Mouse (Mus musculus): ENCODE results near the gene Cmtr1. TPM values are rescaled to one million over a fixed set of nuclear protein-coding genes. Genes with fewer than 3 reads are reported as not detected.
A peak's percentile ranks its signal among the peaks of the same experiment; 100 is the strongest.
"Not testable (repeated sequence)": the region's sequence is repeated elsewhere in the genome, so short reads cannot be mapped to it uniquely, and the experiment has no call there.

The Cmtr1 gene
- total RNA-seq, 2 experiments from 2014 or later: 72.1 to 477 TPM

- no peak for ATAC-seq (replicated peaks; ENCODE audit: low FRiP score, poor library complexity, severe bottlenecking)
Observed at GRCm38 (mm10) chr17:29698421-29698820, 38.0 kb downstream of the Cmtr1 start.

- no peak for ATAC-seq (replicated peaks; ENCODE audit: low FRiP score, poor library complexity, severe bottlenecking)
Observed at GRCm38 (mm10) chr17:29700573-29700972, 40.2 kb downstream of the Cmtr1 start.

GRCm38 (mm10) chr17:29702938-29703710 lies 42.7 kb downstream of the Cmtr1 start:
- ATAC-seq (replicated peaks; ENCODE audit: low FRiP score, poor library complexity, severe bottlenecking): no peak

- no peak for ATAC-seq (replicated peaks; ENCODE audit: low FRiP score, poor library complexity, severe bottlenecking)
Observed at GRCm38 (mm10) chr17:29704781-29705180, 44.4 kb downstream of the Cmtr1 start.

GRCm38 (mm10) chr17:29705881-29706280 lies 45.5 kb downstream of the Cmtr1 start:
- ATAC-seq (replicated peaks; ENCODE audit: low FRiP score, poor library complexity, severe bottlenecking): no peak

- no peak for ATAC-seq (replicated peaks; ENCODE audit: low FRiP score, poor library complexity, severe bottlenecking)
Observed at GRCm38 (mm10) chr17:29706981-29707545, 46.7 kb downstream of the Cmtr1 start.

GRCm38 (mm10) chr17:29708783-29709182 lies 48.4 kb downstream of the Cmtr1 start:
- ATAC-seq (replicated peaks; ENCODE audit: low FRiP score, poor library complexity, severe bottlenecking): 0 out of 2 replicates have a peak, but pooled peaks have one; percentile 20

- ATAC-seq (replicated peaks; ENCODE audit: low FRiP score, poor library complexity, severe bottlenecking): no peak
Observed at GRCm38 (mm10) chr17:29710562-29711044, 50.2 kb downstream of the Cmtr1 start.

GRCm38 (mm10) chr17:29711076-29711744 lies 50.8 kb downstream of the Cmtr1 start:
- ATAC-seq (replicated peaks; ENCODE audit: low FRiP score, poor library complexity, severe bottlenecking): no peak

GRCm38 (mm10) chr17:29711745-29712431 lies 51.5 kb downstream of the Cmtr1 start:
- ATAC-seq (replicated peaks; ENCODE audit: low FRiP score, poor library complexity, severe bottlenecking): no peak

- ATAC-seq (replicated peaks; ENCODE audit: low FRiP score, poor library complexity, severe bottlenecking): no peak
Observed at GRCm38 (mm10) chr17:29712565-29712964, 52.2 kb downstream of the Cmtr1 start.

GRCm38 (mm10) chr17:29713734-29714133 lies 53.3 kb downstream of the Cmtr1 start:
- not testable (repeated sequence) for ATAC-seq (replicated peaks; ENCODE audit: low FRiP score, poor library complexity, severe bottlenecking)

- ATAC-seq (replicated peaks; ENCODE audit: low FRiP score, poor library complexity, severe bottlenecking): peak; percentile 96
Observed at GRCm38 (mm10) chr17:29716732-29717445, 56.5 kb downstream of the Cmtr1 start, which contains the start of gene Ccdc167. Gene Ccdc167 (minus strand): TSS chr17:29717044.

GRCm38 (mm10) chr17:29718660-29719059 lies 58.3 kb downstream of the Cmtr1 start:
- no peak for ATAC-seq (replicated peaks; ENCODE audit: low FRiP score, poor library complexity, severe bottlenecking)

- ATAC-seq (replicated peaks; ENCODE audit: low FRiP score, poor library complexity, severe bottlenecking): no peak
Observed at GRCm38 (mm10) chr17:29719628-29720575, 59.5 kb downstream of the Cmtr1 start.

- ATAC-seq (replicated peaks; ENCODE audit: low FRiP score, poor library complexity, severe bottlenecking): no peak
Observed at GRCm38 (mm10) chr17:29720755-29721365, 60.5 kb downstream of the Cmtr1 start.

- no peak for ATAC-seq (replicated peaks; ENCODE audit: low FRiP score, poor library complexity, severe bottlenecking)
Observed at GRCm38 (mm10) chr17:29724610-29725009, 64.2 kb downstream of the Cmtr1 start.

GRCm38 (mm10) chr17:29725027-29725620 lies 64.7 kb downstream of the Cmtr1 start:
- ATAC-seq (replicated peaks; ENCODE audit: low FRiP score, poor library complexity, severe bottlenecking): no peak

Measured in erythroid progenitor cell, adult 5-6 weeks (primary cell).